Mouse (Mus musculus) stomach, embryonic 14.5 days (tissue): ENCODE measurements at regions not wholly inside any gene's neighbourhood (a gene's known extent, or its start where the extent isn't known, plus 50 kb on each side); places are given as distances from the start of the nearest gene placed in this dataset.

Experiments used
- ATAC-seq: fragments of 200-750 bp; cut with Nextera tagmentation; 2 replicates; pipeline ENCODE4 v1.8.0; 2017; ENCODE audit warnings: low read depth, moderate TSS enrichment; ENCODE audit not compliant: insufficient number of reproducible peaks, insufficient read depth, low FRiP score
- H3K27ac ChIP-seq: fragments of 300-500 bp; sonication (generic); 2 replicates; pipeline ENCODE4 v1.5.1; 2014; ENCODE audit warnings: mild to moderate bottlenecking, low read length, moderate library complexity, mixed read lengths
- H3K27me3 ChIP-seq: fragments of 300-500 bp; sonication (generic); 2 replicates; pipeline ENCODE4 v1.6.1; 2014; ENCODE audit warnings: low read length, control low read depth, mixed read lengths; ENCODE audit not compliant: control insufficient read depth, insufficient read depth
- H3K36me3 ChIP-seq: fragments of 300-500 bp; sonication (generic); 2 replicates; pipeline ENCODE4 v1.6.1; 2014; ENCODE audit warnings: mild to moderate bottlenecking, control low read depth, low read length, moderate library complexity, mixed read lengths; ENCODE audit not compliant: control insufficient read depth, insufficient read depth
- H3K4me1 ChIP-seq: fragments of 300-500 bp; sonication (generic); 2 replicates; pipeline ENCODE4 v1.6.1; 2014; ENCODE audit warnings: low read length, control low read depth, mixed read lengths; ENCODE audit not compliant: control insufficient read depth, insufficient read depth
- H3K4me2 ChIP-seq: fragments of 300-500 bp; sonication (generic); replicated peaks from 2 replicates; pipeline ENCODE4 v1.6.1; 2014; ENCODE audit warnings: low read depth, low read length, control low read depth
- H3K4me3 ChIP-seq: fragments of 300-500 bp; sonication (generic); 2 replicates; pipeline ENCODE4 v1.5.1; 2014; ENCODE audit warnings: low read depth, low read length, control low read depth
- H3K9ac ChIP-seq: fragments of 300-500 bp; sonication (generic); replicated peaks from 2 replicates; pipeline ENCODE4 v1.6.1; 2014; ENCODE audit warnings: low read depth, mild to moderate bottlenecking, control low read depth, low read length, moderate library complexity, mixed read lengths
- H3K9me3 ChIP-seq: fragments of 300-500 bp; sonication (generic); 2 replicates; pipeline ENCODE4 v1.6.1; 2016; ENCODE audit warnings: low read depth, low read length, control low read depth; ENCODE audit not compliant: control insufficient read depth
- WGBS: fragments of 180-500 bp; shearing (Covaris S2); extraction: QIAGEN DNeasy Blood & Tissue Kit; methylation state at CpG from one replicate; pipeline ENCODE4 v1.1.7; 2014; 5-methylcytosine and 5-hydroxymethylcytosine counted together

DNA sequence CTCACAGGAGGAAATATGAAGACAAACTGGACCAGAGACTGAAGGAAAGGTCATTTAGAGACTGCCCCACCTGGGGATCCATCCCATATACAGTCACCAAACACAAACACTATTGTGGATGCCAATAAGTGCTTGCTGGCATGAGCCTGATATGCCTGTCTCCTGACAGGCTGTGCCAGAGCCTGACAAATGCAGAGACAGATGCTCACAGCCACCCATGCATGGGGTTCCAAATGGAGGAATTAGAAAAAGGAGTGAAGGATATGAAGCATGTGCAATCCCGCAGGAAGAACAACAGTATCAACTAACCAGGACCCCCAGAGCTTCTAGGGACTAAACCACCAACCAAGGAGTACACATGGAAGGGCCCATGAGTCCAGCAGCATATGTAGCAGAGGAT, 505.9 kb downstream of the Gm6685 start:
- Histone ChIP-seq H3K27ac (no peak overlapping the region), H3K4me2 (no peak overlapping the region), H3K4me3 (no peak overlapping the region), H3K27me3 (no peaks in the 10 kb centered on the region), H3K9me3 (no peaks in the 10 kb centered on the region), H3K9ac (no peak overlapping the region), H3K4me1 (no peaks in the 10 kb centered on the region), H3K36me3 (no peaks in the 10 kb centered on the region)
- no peak for ATAC-seq
- 83% methylated on average over 1 of the region's 1 CpGs for WGBS

DNA sequence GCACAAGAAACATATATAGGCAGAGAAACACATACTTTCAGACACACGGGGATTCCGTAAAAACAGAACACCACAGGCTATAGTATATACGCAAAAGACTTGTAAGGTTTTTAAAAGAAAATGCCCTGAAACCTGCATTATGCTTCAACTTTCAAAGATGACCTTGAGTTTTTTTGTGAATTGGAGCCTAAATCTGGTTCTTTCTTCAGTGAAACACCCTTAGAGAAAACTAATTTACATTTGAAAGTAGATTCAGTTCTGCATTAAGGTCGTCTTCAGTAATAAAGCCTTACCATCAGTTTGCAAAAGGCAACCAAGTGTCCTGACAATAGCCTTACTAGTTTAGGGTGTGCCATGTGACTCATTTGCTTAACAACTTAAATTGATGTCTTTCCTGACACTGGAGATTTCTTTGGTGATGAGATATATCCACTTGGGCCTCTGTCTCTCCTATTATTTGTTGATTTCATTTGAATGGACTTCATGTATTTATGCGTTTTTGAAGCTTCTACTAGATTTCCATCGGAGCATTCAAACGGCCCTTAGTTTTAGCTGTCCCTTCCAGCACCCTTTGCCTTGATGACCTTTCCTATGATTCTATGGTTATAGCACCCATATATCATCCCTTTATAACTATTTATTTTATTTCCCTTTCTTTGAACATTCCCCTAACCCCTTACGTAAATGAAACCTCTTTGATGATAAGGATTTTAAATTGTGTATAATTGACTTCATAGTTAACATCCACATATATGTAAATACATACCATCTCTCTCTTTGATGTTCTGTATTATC, 539.6 kb downstream of the Gm6685 start:
- Histone ChIP-seq H3K27ac (no peak overlapping the region), H3K4me1 (no peaks in the 10 kb centered on the region), H3K27me3 (no peaks in the 10 kb centered on the region), H3K9me3 (no peaks in the 10 kb centered on the region), H3K9ac (no peak overlapping the region), H3K4me2 (no peak overlapping the region), H3K36me3 (no peaks in the 10 kb centered on the region), H3K4me3 (no peak overlapping the region)
- WGBS: 79% methylated on average over 8 of the region's 8 CpGs
- no peak for ATAC-seq

DNA sequence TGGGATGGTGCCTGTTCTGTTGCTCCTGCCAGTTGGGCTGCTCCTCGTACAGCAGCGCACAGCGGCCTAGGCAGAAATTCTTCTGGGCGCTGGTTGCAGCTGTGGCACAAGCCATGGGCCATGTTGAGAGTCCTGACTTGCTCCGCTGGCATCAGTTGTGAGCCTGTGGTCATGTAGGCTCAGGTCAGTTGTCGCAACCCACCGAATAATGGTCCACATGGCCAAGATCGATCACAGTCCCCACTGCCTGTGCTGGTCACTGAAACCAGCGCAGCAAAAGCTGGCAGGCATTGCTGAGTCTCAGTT, 585.8 kb downstream of the Gm6685 start:
- no peaks in the 10 kb centered on the region for H3K36me3 ChIP-seq
- H3K27me3 ChIP-seq: no peaks in the 10 kb centered on the region
- H3K4me1 ChIP-seq: no peaks in the 10 kb centered on the region
- H3K9ac ChIP-seq: no peak overlapping the region
- WGBS: 78% methylated on average over 9 of the region's 9 CpGs
- ATAC-seq: 0 out of 2 replicates have a peak, but pooled peaks have one; percentile 10
- no peak overlapping the region for H3K4me2 ChIP-seq
- H3K9me3 ChIP-seq: no peaks in the 10 kb centered on the region
- no peak overlapping the region for H3K4me3 ChIP-seq
- H3K27ac ChIP-seq: no peak overlapping the region

DNA sequence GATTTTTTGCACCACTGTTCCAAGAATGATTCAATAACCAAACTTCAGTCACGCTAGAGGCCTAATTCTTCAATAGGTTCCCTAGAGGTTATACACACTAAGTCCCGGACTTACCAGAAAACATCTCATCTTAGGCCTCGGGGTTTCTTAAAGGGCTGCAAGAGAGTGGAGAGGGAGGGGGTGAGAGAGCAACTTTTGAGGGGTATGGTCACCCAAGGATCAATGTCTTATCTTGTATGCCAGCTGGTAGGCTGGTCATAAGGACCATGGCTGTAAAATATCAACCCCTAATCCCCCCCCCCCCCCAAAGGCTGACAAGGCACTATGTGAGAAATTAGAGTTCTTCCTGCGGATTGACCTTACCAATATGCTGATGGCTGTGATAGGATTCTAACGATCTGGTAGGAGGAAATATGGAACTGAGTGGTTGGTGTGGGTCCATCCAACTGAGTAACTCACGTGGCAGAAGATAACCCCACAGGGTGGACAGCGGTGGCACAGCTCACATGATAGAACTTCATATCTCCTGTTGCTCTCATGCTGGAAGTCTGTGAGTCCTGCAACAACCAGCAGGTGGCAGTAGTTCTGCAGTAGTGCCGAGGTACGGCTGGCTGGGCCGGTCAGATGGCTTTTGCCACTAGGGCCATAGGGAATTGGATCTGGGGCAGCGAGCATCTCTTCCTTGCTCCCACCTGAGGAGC, 586.3 kb downstream of the Gm6685 start:
- no peak overlapping the region for H3K9ac ChIP-seq
- 44% methylated on average over 11 of the region's 11 CpGs for WGBS
- H3K4me1 ChIP-seq: no peaks in the 10 kb centered on the region
- ATAC-seq: peak; percentile 56
- no peaks in the 10 kb centered on the region for H3K27me3 ChIP-seq
- H3K4me3 ChIP-seq: no peak overlapping the region
- H3K9me3 ChIP-seq: no peaks in the 10 kb centered on the region
- H3K27ac ChIP-seq: no peak overlapping the region
- no peak overlapping the region for H3K4me2 ChIP-seq
- H3K36me3 ChIP-seq: no peaks in the 10 kb centered on the region

DNA sequence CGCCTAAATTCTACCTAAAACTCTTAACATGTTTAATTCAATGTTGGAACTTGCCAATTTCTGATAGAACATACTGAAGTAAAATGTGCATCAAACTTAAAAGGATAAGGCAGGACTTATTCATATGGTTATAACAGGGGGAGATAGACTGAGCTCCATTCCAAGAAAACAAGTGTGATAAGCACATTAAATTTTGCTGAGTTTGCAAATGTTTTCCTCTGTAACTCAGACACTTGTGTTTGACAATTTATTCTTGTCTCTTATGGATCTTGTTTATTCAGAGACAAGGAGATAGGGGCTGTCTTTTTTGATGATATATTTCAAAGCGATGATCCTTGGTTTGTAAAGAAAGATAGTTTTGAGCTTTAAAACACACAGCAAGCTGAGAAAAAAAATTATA, 613.6 kb downstream of the Gm6685 start:
- no peak overlapping the region for H3K9ac ChIP-seq
- H3K4me1 ChIP-seq: no peaks in the 10 kb centered on the region
- H3K27ac ChIP-seq: no peak overlapping the region
- H3K27me3 ChIP-seq: no peaks in the 10 kb centered on the region
- H3K9me3 ChIP-seq: no peaks in the 10 kb centered on the region
- ATAC-seq: no peak
- H3K4me2 ChIP-seq: no peak overlapping the region
- 91% methylated on average over 2 of the region's 2 CpGs for whole genome bisulfite sequencing
- no peaks in the 10 kb centered on the region for H3K36me3 ChIP-seq
- no peak overlapping the region for H3K4me3 ChIP-seq

DNA sequence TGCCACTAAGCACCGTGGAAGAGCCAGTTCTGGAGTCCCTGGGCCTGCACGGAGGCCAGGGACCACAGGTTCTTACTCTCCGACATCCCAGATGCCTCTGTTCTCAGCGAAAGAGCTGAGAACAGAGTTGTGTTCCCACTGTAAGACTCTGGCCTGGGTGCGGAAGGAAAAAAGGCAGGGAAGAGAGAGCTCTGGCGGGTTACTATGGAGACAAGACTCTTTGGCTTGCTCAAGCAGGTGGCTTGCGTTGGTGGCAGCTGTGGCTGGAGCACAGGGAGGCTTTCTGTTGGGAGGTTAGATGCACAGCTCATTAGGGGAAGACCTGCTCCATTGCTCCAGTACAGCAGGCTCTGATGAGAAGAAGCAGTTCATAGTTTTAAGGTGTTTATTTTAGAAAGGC, 618.3 kb downstream of the Gm6685 start:
- Histone ChIP-seq H3K4me2 (no peak overlapping the region), H3K27me3 (no peaks in the 10 kb centered on the region), H3K4me1 (no peaks in the 10 kb centered on the region), H3K9ac (no peak overlapping the region), H3K36me3 (no peaks in the 10 kb centered on the region), H3K4me3 (no peak overlapping the region), H3K27ac (no peak overlapping the region), H3K9me3 (no peaks in the 10 kb centered on the region)
- 65% methylated on average over 7 of the region's 7 CpGs for WGBS
- no peak for ATAC-seq

DNA sequence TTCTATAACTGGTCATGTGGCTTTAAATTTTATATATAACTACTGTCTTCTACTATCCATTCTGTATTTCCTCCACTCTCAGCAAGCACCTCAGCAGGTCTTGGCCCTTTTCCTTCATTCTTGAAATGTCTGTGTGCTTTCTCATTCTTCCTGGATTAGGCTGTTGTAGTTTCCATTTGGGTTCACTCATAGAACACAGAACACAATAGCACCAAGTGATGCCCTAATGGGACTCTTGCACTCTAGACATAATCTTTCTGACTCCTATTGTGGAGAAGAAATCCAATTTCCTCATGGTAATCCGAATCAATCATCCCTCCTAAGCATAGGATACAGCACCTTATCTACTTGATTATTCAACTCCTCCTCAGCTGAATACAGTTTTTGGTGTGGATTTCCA, 667.2 kb downstream of the Gm6685 start:
- Histone ChIP-seq H3K9ac (no peak overlapping the region), H3K36me3 (no peaks in the 10 kb centered on the region), H3K4me2 (no peak overlapping the region), H3K27me3 (no peaks in the 10 kb centered on the region), H3K27ac (no peak overlapping the region), H3K4me3 (no peak overlapping the region), H3K4me1 (no peaks in the 10 kb centered on the region), H3K9me3 (no peaks in the 10 kb centered on the region)
- WGBS: 54% methylated on average over 1 of the region's 1 CpGs
- no peak for ATAC-seq
